Mouse (Mus musculus): Measurements from ENCODE around the gene Btg1. TPM values are rescaled to one million over a fixed set of nuclear protein-coding genes. Genes with fewer than 3 reads are reported as not detected.

Gene Btg1
- polyA plus RNA-seq, 1 experiment = 42.6 TPM

- Histone ChIP-seq H3K4me1 (ENCODE audit: control insufficient read depth, insufficient read depth, low read length) (peaks cover 5% of the 10 kb centered on the region), H3K4me3 (ENCODE audit: low read depth, low read length) (no peak overlapping the region), H3K36me3 (ENCODE audit: control insufficient read depth, insufficient read depth, low read length, poor library complexity, severe bottlenecking) (peaks cover 23% of the 10 kb centered on the region), H3K27me3 (ENCODE audit: control insufficient read depth, insufficient read depth, low read length, poor library complexity, severe bottlenecking) (no peaks in the 10 kb centered on the region), H3K9me3 (replicated peaks; ENCODE audit: control insufficient read depth, insufficient read depth, low read length, poor library complexity, severe bottlenecking) (no peaks in the 10 kb centered on the region), H3K27ac (ENCODE audit: insufficient read depth, low read length) (no peak overlapping the region), H3K9ac (ENCODE audit: low read depth, poor library complexity, severe bottlenecking) (no peak overlapping the region)
- TF ChIP-seq EP300 (IDR thresholded peaks at IDR 0.05; ENCODE audit: insufficient read depth, low read depth, low read length) (no peak), CTCF (IDR thresholded peaks at IDR 0.05; ENCODE audit: low read depth, low read length) (no peak), POLR2A (IDR thresholded peaks at IDR 0.05; ENCODE audit: insufficient read depth, low read length) (no peak)
These were observed 8.3 kb downstream of the Btg1 start for GRCm38 (mm10) chr10:96625061-96625460.

GRCm38 (mm10) chr10:96625682-96626081 lies 8.9 kb downstream of the Btg1 start:
- Histone ChIP-seq H3K4me3 (ENCODE audit: low read depth, low read length) (no peak overlapping the region), H3K36me3 (ENCODE audit: control insufficient read depth, insufficient read depth, low read length, poor library complexity, severe bottlenecking) (peaks cover 21% of the 10 kb centered on the region), H3K9ac (ENCODE audit: low read depth, poor library complexity, severe bottlenecking) (no peak overlapping the region), H3K4me1 (ENCODE audit: control insufficient read depth, insufficient read depth, low read length) (peaks cover 6% of the 10 kb centered on the region), H3K9me3 (replicated peaks; ENCODE audit: control insufficient read depth, insufficient read depth, low read length, poor library complexity, severe bottlenecking) (no peaks in the 10 kb centered on the region), H3K27ac (ENCODE audit: insufficient read depth, low read length) (no peak overlapping the region), H3K27me3 (ENCODE audit: control insufficient read depth, insufficient read depth, low read length, poor library complexity, severe bottlenecking) (no peaks in the 10 kb centered on the region)
- no peak for TF ChIP-seq CTCF (IDR thresholded peaks at IDR 0.05; ENCODE audit: low read depth, low read length)

- Histone ChIP-seq H3K4me3 (ENCODE audit: low read depth, low read length) (no peak overlapping the region), H3K9ac (ENCODE audit: low read depth, poor library complexity, severe bottlenecking) (no peak overlapping the region), H3K27me3 (ENCODE audit: control insufficient read depth, insufficient read depth, low read length, poor library complexity, severe bottlenecking) (no peaks in the 10 kb centered on the region), H3K36me3 (ENCODE audit: control insufficient read depth, insufficient read depth, low read length, poor library complexity, severe bottlenecking) (peaks cover 21% of the 10 kb centered on the region), H3K27ac (ENCODE audit: insufficient read depth, low read length) (no peak overlapping the region), H3K4me1 (ENCODE audit: control insufficient read depth, insufficient read depth, low read length) (peaks cover 7% of the 10 kb centered on the region), H3K9me3 (replicated peaks; ENCODE audit: control insufficient read depth, insufficient read depth, low read length, poor library complexity, severe bottlenecking) (no peaks in the 10 kb centered on the region)
- TF ChIP-seq POLR2A (IDR thresholded peaks at IDR 0.05; ENCODE audit: insufficient read depth, low read length) = no peak
- no peak for TF ChIP-seq CTCF (IDR thresholded peaks at IDR 0.05; ENCODE audit: low read depth, low read length)
These were observed 9.4 kb downstream of the Btg1 start for GRCm38 (mm10) chr10:96626120-96626750.

- H3K9me3 ChIP-seq (replicated peaks; ENCODE audit: control insufficient read depth, insufficient read depth, low read length, poor library complexity, severe bottlenecking) = no peaks in the 10 kb centered on the region
These were observed 10.5 kb downstream of the Btg1 start for GRCm38 (mm10) chr10:96627332-96627731.

GRCm38 (mm10) chr10:96628100-96628912 lies 11.5 kb downstream of the Btg1 start:
- Histone ChIP-seq H3K9me3 (replicated peaks; ENCODE audit: control insufficient read depth, insufficient read depth, low read length, poor library complexity, severe bottlenecking) (no peaks in the 10 kb centered on the region), H3K27ac (ENCODE audit: insufficient read depth, low read length) (no peak overlapping the region), H3K9ac (ENCODE audit: low read depth, poor library complexity, severe bottlenecking) (no peak overlapping the region), H3K4me1 (ENCODE audit: control insufficient read depth, insufficient read depth, low read length) (peaks cover 9% of the 10 kb centered on the region), H3K36me3 (ENCODE audit: control insufficient read depth, insufficient read depth, low read length, poor library complexity, severe bottlenecking) (peaks cover 3% of the 10 kb centered on the region; the same call in 1 of the 2 replicates), H3K27me3 (ENCODE audit: control insufficient read depth, insufficient read depth, low read length, poor library complexity, severe bottlenecking) (no peaks in the 10 kb centered on the region), H3K4me3 (ENCODE audit: low read depth, low read length) (no peak overlapping the region)
- TF ChIP-seq CTCF (IDR thresholded peaks at IDR 0.05; ENCODE audit: low read depth, low read length) = no peak
- TF ChIP-seq EP300 (IDR thresholded peaks at IDR 0.05; ENCODE audit: insufficient read depth, low read depth, low read length) = no peak
- no peak for TF ChIP-seq POLR2A (IDR thresholded peaks at IDR 0.05; ENCODE audit: insufficient read depth, low read length)

More at GRCm38 (mm10) chr10:96627332-96627731, 10.5 kb downstream of the Btg1 start:
- Histone ChIP-seq H3K27me3 (ENCODE audit: control insufficient read depth, insufficient read depth, low read length, poor library complexity, severe bottlenecking) (no peaks in the 10 kb centered on the region), H3K36me3 (ENCODE audit: control insufficient read depth, insufficient read depth, low read length, poor library complexity, severe bottlenecking) (peaks cover 11% of the 10 kb centered on the region), H3K4me1 (ENCODE audit: control insufficient read depth, insufficient read depth, low read length) (peaks cover 9% of the 10 kb centered on the region), H3K27ac (ENCODE audit: insufficient read depth, low read length) (no peak overlapping the region), H3K9ac (ENCODE audit: low read depth, poor library complexity, severe bottlenecking) (no peak overlapping the region), H3K4me3 (ENCODE audit: low read depth, low read length) (no peak overlapping the region)
- TF ChIP-seq CTCF (IDR thresholded peaks at IDR 0.05; ENCODE audit: low read depth, low read length) = no peak
- no peak for TF ChIP-seq EP300 (IDR thresholded peaks at IDR 0.05; ENCODE audit: insufficient read depth, low read depth, low read length)
- TF ChIP-seq POLR2A (IDR thresholded peaks at IDR 0.05; ENCODE audit: insufficient read depth, low read length) = no peak

GRCm38 (mm10) chr10:96628913-96629199 lies 12.1 kb downstream of the Btg1 start:
- Histone ChIP-seq H3K9ac (ENCODE audit: low read depth, poor library complexity, severe bottlenecking) (no peak overlapping the region), H3K27ac (ENCODE audit: insufficient read depth, low read length) (no peak overlapping the region), H3K4me3 (ENCODE audit: low read depth, low read length) (no peak overlapping the region), H3K4me1 (ENCODE audit: control insufficient read depth, insufficient read depth, low read length) (peaks cover 9% of the 10 kb centered on the region), H3K27me3 (ENCODE audit: control insufficient read depth, insufficient read depth, low read length, poor library complexity, severe bottlenecking) (no peaks in the 10 kb centered on the region), H3K36me3 (ENCODE audit: control insufficient read depth, insufficient read depth, low read length, poor library complexity, severe bottlenecking) (no peaks in the 10 kb centered on the region), H3K9me3 (replicated peaks; ENCODE audit: control insufficient read depth, insufficient read depth, low read length, poor library complexity, severe bottlenecking) (no peaks in the 10 kb centered on the region)
- TF ChIP-seq CTCF (IDR thresholded peaks at IDR 0.05; ENCODE audit: low read depth, low read length) (no peak), EP300 (IDR thresholded peaks at IDR 0.05; ENCODE audit: insufficient read depth, low read depth, low read length) (no peak), POLR2A (IDR thresholded peaks at IDR 0.05; ENCODE audit: insufficient read depth, low read length) (no peak)

All from ES-Bruce4 (cell line).